Mouse (Mus musculus) erythroblast, embryonic 14.5 days (primary cell): Measurements from ENCODE around the gene Hist1h2bn.
"Not testable (repeated sequence)": the region's sequence is repeated elsewhere in the genome, so short reads cannot be mapped to it uniquely, and the experiment has no call there.

Experiments used
- GATA1 ChIP-seq: IDR thresholded peaks from 2 replicates; pipeline ENCODE4 v1.6.1; 2012; ENCODE audit warnings: low read length, inconsistent platforms, mixed read lengths
- TAL1 ChIP-seq: IDR thresholded peaks from 3 replicates; pipeline ENCODE4 v1.6.1; 2012; ENCODE audit warnings: low read length, inconsistent platforms, mixed read lengths

GRCm38 (mm10) chr13:21721757-21722372, 32.1 kb upstream of the Hist1h2bn start, which contains the start of gene Hist1h2bm:
- not testable (repeated sequence) for TF ChIP-seq TAL1, GATA1
